In the genomic region with DNA sequence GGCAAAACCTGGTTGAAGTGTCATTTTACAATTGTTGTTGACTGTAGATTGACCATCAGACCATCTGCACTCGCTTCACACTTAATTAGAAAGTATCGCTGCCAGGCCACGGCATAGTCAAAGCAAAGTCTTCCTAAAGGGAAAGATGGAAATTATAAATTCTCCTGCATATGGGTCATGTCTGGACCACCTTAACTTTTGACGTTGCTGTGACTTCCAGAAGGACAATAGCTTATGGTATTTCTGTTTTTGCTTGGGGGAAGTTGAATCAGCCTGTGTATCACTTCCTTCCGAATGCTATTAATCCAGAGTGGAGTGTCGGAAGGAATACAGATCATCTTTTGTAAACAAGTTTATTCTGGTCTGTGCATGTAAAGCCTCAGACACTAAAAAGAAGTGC, we compare ENCODE assay signal across 25 mouse cellular contexts.
DNase-seq lines count a peak whose midpoint lies in the region; ATAC-seq and TF ChIP-seq lines count a peak whose summit lies in the region.
"Had no signal": no experiment of that assay in that cellular context is flagged by ENCODE, and none has a peak within 500 bp of the region (broad histone marks: within the 10 kb centered on the region; RNA-seq: fewer than 3 reads in every experiment).

No protein-coding gene starts in this region.

- H3K36me3 ChIP-seq in intestine, embryonic 14.5 days (ENCODE audit: control insufficient read depth, insufficient read depth, low read length) = no peaks in the 10 kb centered on the region
- H3K36me3 ChIP-seq in intestine, embryonic 15.5 days = no peaks in the 10 kb centered on the region
- no peaks in the 10 kb centered on the region for H3K36me3 ChIP-seq in liver, embryonic 11.5 days (ENCODE audit: control insufficient read depth, insufficient read depth, low read length)
- H3K36me3 ChIP-seq in lung, postnatal 0 days (ENCODE audit: insufficient read depth, low read length) = no peaks in the 10 kb centered on the region
- H3K36me3 ChIP-seq: embryonic facial prominence, embryonic 12.5 days; heart, embryonic 12.5 days; hindbrain, embryonic 13.5 days; liver, embryonic 15.5 days; stomach, embryonic 15.5 days had no signal

- DNase-seq in intestine, embryonic 14.5 days (ENCODE audit: low spot score) = peak; percentile 27
- peak; percentile 10 for DNase-seq in liver, embryonic 11.5 days (ENCODE audit: low spot score)
- DNase-seq in liver = no peak
- peak; percentile 79 for DNase-seq in lung, postnatal 0 days (ENCODE audit: low spot score)
- DNase-seq in lung, adult 2 months = no peak
- DNase-seq: adrenal gland, postnatal 25 days; B cell, adult 2 months; cerebellum, adult 11-12 months; cerebellum, adult 9-11 months; embryo, embryonic 11 days; gastrocnemius, postnatal 14 days; heart, postnatal 36 days; kidney, adult 18-20 months; layer of hippocampus, postnatal 36 days; left cerebral cortex, postnatal 4 days; right cerebral cortex, postnatal 25 days had no signal

- no peak for ATAC-seq in intestine, embryonic 14.5 days (replicated peaks; ENCODE audit: low FRiP score, low TSS enrichment, low read depth)
- no peak for ATAC-seq in intestine, embryonic 15.5 days
- ATAC-seq in liver, embryonic 11.5 days (replicated peaks; ENCODE audit: low FRiP score) = no peak
- peak; percentile 76 for ATAC-seq in lung, postnatal 0 days
- ATAC-seq: forebrain, embryonic 14.5 days; midbrain, embryonic 16.5 days had no signal

- no peak overlapping the region for H3K4me3 ChIP-seq in intestine, embryonic 14.5 days (ENCODE audit: low read depth, low read length)
- no peak overlapping the region for H3K4me3 ChIP-seq in intestine, embryonic 15.5 days (replicated peaks)
- no peak overlapping the region for H3K4me3 ChIP-seq in liver, embryonic 11.5 days (ENCODE audit: low read depth, low read length)
- no peak overlapping the region for H3K4me3 ChIP-seq in lung, postnatal 0 days (ENCODE audit: low read depth, low read length)
- H3K4me3 ChIP-seq in lung, adult 2 months (replicated peaks; ENCODE audit: extremely low read depth, low read depth, low read length) = no peak overlapping the region
- H3K4me3 ChIP-seq: embryonic facial prominence, embryonic 12.5 days; heart, embryonic 12.5 days; hindbrain, embryonic 13.5 days; liver, embryonic 15.5 days; stomach, embryonic 15.5 days had no signal

- TF ChIP-seq POLR2A in lung, adult 2 months (IDR thresholded peaks at IDR 0.05; ENCODE audit: borderline replicate concordance, extremely low read depth, low read depth, low read length) = no peak

- no peaks in the 10 kb centered on the region for H3K4me1 ChIP-seq in intestine, embryonic 14.5 days (replicated peaks; ENCODE audit: control insufficient read depth, insufficient read depth, low read length)
- no peaks in the 10 kb centered on the region for H3K4me1 ChIP-seq in intestine, embryonic 15.5 days (replicated peaks)
- H3K4me1 ChIP-seq in liver, embryonic 11.5 days (replicated peaks; ENCODE audit: control insufficient read depth, insufficient read depth, low read length) = no peaks in the 10 kb centered on the region
- no peaks in the 10 kb centered on the region for H3K4me1 ChIP-seq in lung, postnatal 0 days (ENCODE audit: insufficient read depth, low read depth, low read length)
- H3K4me1 ChIP-seq in lung, adult 2 months (ENCODE audit: control insufficient read depth, insufficient read depth, low read length) = peaks cover 6% of the 10 kb centered on the region
- H3K4me1 ChIP-seq: embryonic facial prominence, embryonic 12.5 days; hindbrain, embryonic 13.5 days; liver, embryonic 15.5 days; stomach, embryonic 15.5 days had no signal

- no peaks in the 10 kb centered on the region for H3K27me3 ChIP-seq in intestine, embryonic 14.5 days (replicated peaks; ENCODE audit: control insufficient read depth, insufficient read depth, low read length)
- no peaks in the 10 kb centered on the region for H3K27me3 ChIP-seq in intestine, embryonic 15.5 days (replicated peaks)
- no peaks in the 10 kb centered on the region for H3K27me3 ChIP-seq in liver, embryonic 11.5 days (replicated peaks; ENCODE audit: control insufficient read depth, insufficient read depth, low read length)
- H3K27me3 ChIP-seq in lung, postnatal 0 days (replicated peaks; ENCODE audit: insufficient read depth, low read length) = no peaks in the 10 kb centered on the region
- H3K27me3 ChIP-seq: embryonic facial prominence, embryonic 12.5 days; heart, embryonic 12.5 days; hindbrain, embryonic 13.5 days; liver, embryonic 15.5 days; stomach, embryonic 15.5 days had no signal

- no peak overlapping the region for H3K9ac ChIP-seq in intestine, embryonic 14.5 days (ENCODE audit: low read length)
- H3K9ac ChIP-seq in intestine, embryonic 15.5 days = no peak overlapping the region
- no peak overlapping the region for H3K9ac ChIP-seq in liver, embryonic 11.5 days (ENCODE audit: low read depth, low read length)
- no peak overlapping the region for H3K9ac ChIP-seq in lung, postnatal 0 days (replicated peaks; ENCODE audit: low read depth)
- H3K9ac ChIP-seq: embryonic facial prominence, embryonic 12.5 days; heart, embryonic 12.5 days; hindbrain, embryonic 13.5 days; liver, embryonic 15.5 days; stomach, embryonic 15.5 days had no signal

- TF ChIP-seq CTCF in lung, postnatal 0 days (IDR thresholded peaks at IDR 0.05) = no peak
- no peak for TF ChIP-seq CTCF in lung, adult 2 months (IDR thresholded peaks at IDR 0.05; ENCODE audit: insufficient read depth, low read length)

- no peak overlapping the region for H3K4me2 ChIP-seq in intestine, embryonic 14.5 days (ENCODE audit: low read length)
- no peak overlapping the region for H3K4me2 ChIP-seq in intestine, embryonic 15.5 days (replicated peaks)
- no peak overlapping the region for H3K4me2 ChIP-seq in liver, embryonic 11.5 days
- no peak overlapping the region for H3K4me2 ChIP-seq in lung, postnatal 0 days (replicated peaks; ENCODE audit: low read depth, low read length)
- H3K4me2 ChIP-seq: embryonic facial prominence, embryonic 12.5 days; heart, embryonic 12.5 days; hindbrain, embryonic 13.5 days; liver, embryonic 15.5 days; midbrain, embryonic 11.5 days; stomach, embryonic 15.5 days had no signal

- 76% methylated on average over 6 of the region's 6 CpGs for WGBS in intestine, embryonic 14.5 days
- WGBS in intestine, embryonic 15.5 days = 77% methylated on average over 6 of the region's 6 CpGs
- WGBS in liver, embryonic 11.5 days = 74% methylated on average over 6 of the region's 6 CpGs
- 45% methylated on average over 6 of the region's 6 CpGs for WGBS in lung, postnatal 0 days
- WGBS in lung, adult 2 months = 46% methylated on average over 6 of the region's 6 CpGs

- no peak overlapping the region for H3K27ac ChIP-seq in intestine, embryonic 14.5 days (ENCODE audit: low read depth)
- H3K27ac ChIP-seq in intestine, embryonic 15.5 days = no peak overlapping the region
- H3K27ac ChIP-seq in liver, embryonic 11.5 days (ENCODE audit: low read depth, low read length) = no peak overlapping the region
- H3K27ac ChIP-seq in lung, postnatal 0 days (ENCODE audit: low read length) = peak overlapping the region; percentile 55
- H3K27ac ChIP-seq: embryonic facial prominence, embryonic 12.5 days; hindbrain, embryonic 13.5 days; liver, embryonic 15.5 days; stomach, embryonic 15.5 days had no signal

- H3K9me3 ChIP-seq in intestine, embryonic 14.5 days (ENCODE audit: control insufficient read depth, low read length) = no peaks in the 10 kb centered on the region
- no peaks in the 10 kb centered on the region for H3K9me3 ChIP-seq in intestine, embryonic 15.5 days
- no peaks in the 10 kb centered on the region for H3K9me3 ChIP-seq in liver, embryonic 11.5 days (ENCODE audit: control insufficient read depth, low read length)
- no peaks in the 10 kb centered on the region for H3K9me3 ChIP-seq in lung, postnatal 0 days (ENCODE audit: low read length)
- H3K9me3 ChIP-seq: embryonic facial prominence, embryonic 12.5 days; heart, embryonic 12.5 days; hindbrain, embryonic 13.5 days; liver, embryonic 15.5 days; stomach, embryonic 15.5 days had no signal

- peak; percentile 87 for TF ChIP-seq EP300 in lung, postnatal 0 days (IDR thresholded peaks at IDR 0.05)

Comparison
In these comparisons a context has a peak if more than half of its experiments do, and no peak if none do; other contexts are left out.
1. DNase-seq: peak in intestine, embryonic 14.5 days (single experiment), liver, embryonic 11.5 days (single experiment) and lung, postnatal 0 days (single experiment); none in liver (single experiment) and lung, adult 2 months (single experiment).